Mouse (Mus musculus): ENCODE results near the gene Cox4i2. TPM values are rescaled to one million over a fixed set of nuclear protein-coding genes. Genes with fewer than 3 reads are reported as not detected.

Cox4i2 gene
- polyA plus RNA-seq, 1 experiment from 2014 or later: 104 TPM

- no peak overlapping the region for H3K9ac ChIP-seq (ENCODE audit: low read length)
- H3K4me1 ChIP-seq (replicated peaks; ENCODE audit: control insufficient read depth, insufficient read depth, low read length): peaks cover 12% of the 10 kb centered on the region
- H3K9me3 ChIP-seq (ENCODE audit: control insufficient read depth, low read length): no peaks in the 10 kb centered on the region
- H3K27me3 ChIP-seq (ENCODE audit: control insufficient read depth, insufficient read depth, low read depth, low read length): no peaks in the 10 kb centered on the region
- H3K27ac ChIP-seq (ENCODE audit: low read length): no peak overlapping the region
- H3K4me3 ChIP-seq (ENCODE audit: low read length): no peak overlapping the region
- H3K4me2 ChIP-seq (ENCODE audit: low read depth, low read length): no peak overlapping the region
- WGBS: 67% methylated on average over 7 of the region's 7 CpGs
- ATAC-seq (ENCODE audit: low read depth): no peak
- peaks cover 2% of the 10 kb centered on the region; the same call in 1 of the 2 replicates for H3K36me3 ChIP-seq (ENCODE audit: control insufficient read depth, insufficient read depth, low read length)
Measured at GRCm38 (mm10) chr2:152799954-152800761, 46.2 kb downstream of the Cox4i2 start.

DNA sequence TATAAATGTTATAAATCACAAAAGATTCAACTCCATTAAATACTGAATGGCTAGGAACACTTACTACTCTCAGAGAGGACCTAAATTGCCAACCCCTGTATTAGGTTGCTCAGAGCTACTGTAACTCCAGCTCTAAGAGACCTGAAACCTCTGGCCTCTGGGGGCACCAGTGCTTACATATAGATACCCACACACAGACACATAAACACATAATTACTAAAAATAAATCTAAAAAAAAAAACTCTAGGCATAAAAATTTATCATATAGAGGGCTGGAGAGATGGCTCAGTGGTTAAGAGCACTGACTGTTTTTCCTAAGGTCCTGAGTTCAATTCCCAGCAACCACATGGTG lies 46.8 kb downstream of the Cox4i2 start:
- Histone ChIP-seq H3K36me3 (ENCODE audit: control insufficient read depth, insufficient read depth, low read length) (peaks cover 2% of the 10 kb centered on the region; the same call in 1 of the 2 replicates), H3K27ac (ENCODE audit: low read length) (no peak overlapping the region), H3K4me2 (ENCODE audit: low read depth, low read length) (no peak overlapping the region), H3K27me3 (ENCODE audit: control insufficient read depth, insufficient read depth, low read depth, low read length) (no peaks in the 10 kb centered on the region), H3K4me1 (replicated peaks; ENCODE audit: control insufficient read depth, insufficient read depth, low read length) (peaks cover 17% of the 10 kb centered on the region), H3K9me3 (ENCODE audit: control insufficient read depth, low read length) (no peaks in the 10 kb centered on the region), H3K4me3 (ENCODE audit: low read length) (no peak overlapping the region), H3K9ac (ENCODE audit: low read length) (no peak overlapping the region)
- ATAC-seq (ENCODE audit: low read depth): no peak

DNA sequence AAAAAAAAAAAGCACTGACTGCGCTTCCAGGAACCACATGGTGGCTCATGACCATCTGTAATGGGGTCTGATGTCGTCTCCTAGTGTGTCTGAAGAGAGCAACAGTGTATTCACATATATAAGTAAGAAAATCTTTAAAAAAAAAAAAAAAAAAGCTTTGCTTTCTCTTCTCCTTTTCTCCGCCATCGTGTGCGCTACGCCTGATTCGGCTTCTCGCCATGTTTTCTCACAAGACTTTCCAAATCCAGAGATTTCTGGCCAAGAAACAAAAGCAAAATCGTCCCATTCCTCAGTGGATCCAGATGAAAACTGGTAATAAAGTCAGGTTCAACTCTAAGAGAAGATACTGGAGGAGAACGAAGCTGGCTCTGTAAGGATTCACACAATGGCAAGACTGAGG lies 48.3 kb downstream of the Cox4i2 start:
- Histone ChIP-seq H3K27ac (ENCODE audit: low read length) (no peak overlapping the region), H3K4me3 (ENCODE audit: low read length) (no peak overlapping the region), H3K9me3 (ENCODE audit: control insufficient read depth, low read length) (no peaks in the 10 kb centered on the region), H3K4me1 (replicated peaks; ENCODE audit: control insufficient read depth, insufficient read depth, low read length) (peaks cover 24% of the 10 kb centered on the region), H3K27me3 (ENCODE audit: control insufficient read depth, insufficient read depth, low read depth, low read length) (no peaks in the 10 kb centered on the region), H3K36me3 (ENCODE audit: control insufficient read depth, insufficient read depth, low read length) (no peaks in the 10 kb centered on the region; the same call in 1 of the 2 replicates), H3K9ac (ENCODE audit: low read length) (no peak overlapping the region), H3K4me2 (ENCODE audit: low read depth, low read length) (no peak overlapping the region)
- WGBS: 95% methylated on average over 10 of the region's 10 CpGs
- ATAC-seq (ENCODE audit: low read depth): no peak

GRCm38 (mm10) chr2:152803081-152803480 lies 49.1 kb downstream of the Cox4i2 start:
- H3K4me3 ChIP-seq (ENCODE audit: low read length): no peak overlapping the region
- H3K4me1 ChIP-seq (replicated peaks; ENCODE audit: control insufficient read depth, insufficient read depth, low read length): peaks cover 24% of the 10 kb centered on the region
- H3K9me3 ChIP-seq (ENCODE audit: control insufficient read depth, low read length): no peaks in the 10 kb centered on the region
- no peaks in the 10 kb centered on the region; the same call in 1 of the 2 replicates for H3K36me3 ChIP-seq (ENCODE audit: control insufficient read depth, insufficient read depth, low read length)
- H3K27ac ChIP-seq (ENCODE audit: low read length): no peak overlapping the region
- no peak overlapping the region for H3K9ac ChIP-seq (ENCODE audit: low read length)
- ATAC-seq (ENCODE audit: low read depth): no peak
- H3K27me3 ChIP-seq (ENCODE audit: control insufficient read depth, insufficient read depth, low read depth, low read length): no peaks in the 10 kb centered on the region
- WGBS: 88% methylated on average over 5 of the region's 5 CpGs
- H3K4me2 ChIP-seq (ENCODE audit: low read depth, low read length): no peak overlapping the region

GRCm38 (mm10) chr2:152804408-152805110 lies 50.6 kb downstream of the Cox4i2 start:
- no peak overlapping the region for H3K9ac ChIP-seq (ENCODE audit: low read length)
- 8% methylated on average over 6 of the region's 6 CpGs for WGBS
- H3K27ac ChIP-seq (ENCODE audit: low read length): peak overlapping the region; percentile 84
- no peaks in the 10 kb centered on the region; the same call in 1 of the 2 replicates for H3K36me3 ChIP-seq (ENCODE audit: control insufficient read depth, insufficient read depth, low read length)
- ATAC-seq (ENCODE audit: low read depth): peak; percentile 80
- H3K4me1 ChIP-seq (replicated peaks; ENCODE audit: control insufficient read depth, insufficient read depth, low read length): peaks cover 24% of the 10 kb centered on the region
- H3K27me3 ChIP-seq (ENCODE audit: control insufficient read depth, insufficient read depth, low read depth, low read length): no peaks in the 10 kb centered on the region
- H3K9me3 ChIP-seq (ENCODE audit: control insufficient read depth, low read length): no peaks in the 10 kb centered on the region
- H3K4me2 ChIP-seq (ENCODE audit: low read depth, low read length): 0 out of 2 replicates have a peak overlapping the region, but pooled peaks have one; percentile 6
- H3K4me3 ChIP-seq (ENCODE audit: low read length): no peak overlapping the region

- Histone ChIP-seq H3K9me3 (ENCODE audit: control insufficient read depth, low read length) (no peaks in the 10 kb centered on the region), H3K27ac (ENCODE audit: low read length) (peak overlapping the region; percentile 84), H3K36me3 (ENCODE audit: control insufficient read depth, insufficient read depth, low read length) (no peaks in the 10 kb centered on the region; the same call in 1 of the 2 replicates), H3K4me1 (replicated peaks; ENCODE audit: control insufficient read depth, insufficient read depth, low read length) (peaks cover 26% of the 10 kb centered on the region), H3K4me2 (ENCODE audit: low read depth, low read length) (no peak overlapping the region), H3K4me3 (ENCODE audit: low read length) (no peak overlapping the region), H3K27me3 (ENCODE audit: control insufficient read depth, insufficient read depth, low read depth, low read length) (no peaks in the 10 kb centered on the region), H3K9ac (ENCODE audit: low read length) (no peak overlapping the region)
- 36% methylated on average over 5 of the region's 5 CpGs for WGBS
- peak; percentile 59 for ATAC-seq (ENCODE audit: low read depth)
Measured at GRCm38 (mm10) chr2:152805111-152805490, 51.1 kb downstream of the Cox4i2 start.

- Histone ChIP-seq H3K4me1 (replicated peaks; ENCODE audit: control insufficient read depth, insufficient read depth, low read length) (peaks cover 31% of the 10 kb centered on the region), H3K4me3 (ENCODE audit: low read length) (no peak overlapping the region), H3K27ac (ENCODE audit: low read length) (no peak overlapping the region), H3K27me3 (ENCODE audit: control insufficient read depth, insufficient read depth, low read depth, low read length) (no peaks in the 10 kb centered on the region), H3K4me2 (ENCODE audit: low read depth, low read length) (no peak overlapping the region), H3K36me3 (ENCODE audit: control insufficient read depth, insufficient read depth, low read length) (no peaks in the 10 kb centered on the region; the same call in 1 of the 2 replicates), H3K9ac (ENCODE audit: low read length) (no peak overlapping the region), H3K9me3 (ENCODE audit: control insufficient read depth, low read length) (no peaks in the 10 kb centered on the region)
- no peak for ATAC-seq (ENCODE audit: low read depth)
- 56% methylated on average over 2 of the region's 2 CpGs for WGBS
Measured at GRCm38 (mm10) chr2:152806037-152806436, 52.1 kb downstream of the Cox4i2 start.

DNA sequence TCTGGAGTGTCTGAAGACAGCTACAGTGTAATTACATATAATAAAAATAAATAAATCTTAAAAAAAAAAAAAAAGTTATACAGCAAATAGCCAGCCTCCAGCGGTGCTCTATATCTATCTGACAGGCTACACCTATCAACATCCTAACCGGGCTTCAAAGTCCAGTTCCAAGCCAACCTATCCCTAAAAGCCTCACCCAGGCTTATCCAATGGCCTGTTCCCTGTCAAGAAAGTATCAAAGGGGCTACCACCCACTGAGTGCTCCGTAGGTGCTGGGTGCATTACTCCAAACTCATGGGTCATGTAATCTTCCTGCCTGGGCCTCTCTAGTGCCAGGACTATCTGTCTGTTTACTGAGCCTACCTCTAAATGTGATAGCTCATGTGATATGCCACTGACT lies 54.2 kb downstream of the Cox4i2 start:
- Histone ChIP-seq H3K9me3 (ENCODE audit: control insufficient read depth, low read length) (no peaks in the 10 kb centered on the region), H3K27me3 (ENCODE audit: control insufficient read depth, insufficient read depth, low read depth, low read length) (no peaks in the 10 kb centered on the region), H3K36me3 (ENCODE audit: control insufficient read depth, insufficient read depth, low read length) (no peaks in the 10 kb centered on the region; the same call in 1 of the 2 replicates), H3K4me1 (replicated peaks; ENCODE audit: control insufficient read depth, insufficient read depth, low read length) (peaks cover 39% of the 10 kb centered on the region), H3K4me3 (ENCODE audit: low read length) (no peak overlapping the region), H3K4me2 (ENCODE audit: low read depth, low read length) (no peak overlapping the region), H3K9ac (ENCODE audit: low read length) (no peak overlapping the region), H3K27ac (ENCODE audit: low read length) (no peak overlapping the region)
- WGBS: 72% methylated on average over 3 of the region's 3 CpGs
- ATAC-seq (ENCODE audit: low read depth): no peak

DNA sequence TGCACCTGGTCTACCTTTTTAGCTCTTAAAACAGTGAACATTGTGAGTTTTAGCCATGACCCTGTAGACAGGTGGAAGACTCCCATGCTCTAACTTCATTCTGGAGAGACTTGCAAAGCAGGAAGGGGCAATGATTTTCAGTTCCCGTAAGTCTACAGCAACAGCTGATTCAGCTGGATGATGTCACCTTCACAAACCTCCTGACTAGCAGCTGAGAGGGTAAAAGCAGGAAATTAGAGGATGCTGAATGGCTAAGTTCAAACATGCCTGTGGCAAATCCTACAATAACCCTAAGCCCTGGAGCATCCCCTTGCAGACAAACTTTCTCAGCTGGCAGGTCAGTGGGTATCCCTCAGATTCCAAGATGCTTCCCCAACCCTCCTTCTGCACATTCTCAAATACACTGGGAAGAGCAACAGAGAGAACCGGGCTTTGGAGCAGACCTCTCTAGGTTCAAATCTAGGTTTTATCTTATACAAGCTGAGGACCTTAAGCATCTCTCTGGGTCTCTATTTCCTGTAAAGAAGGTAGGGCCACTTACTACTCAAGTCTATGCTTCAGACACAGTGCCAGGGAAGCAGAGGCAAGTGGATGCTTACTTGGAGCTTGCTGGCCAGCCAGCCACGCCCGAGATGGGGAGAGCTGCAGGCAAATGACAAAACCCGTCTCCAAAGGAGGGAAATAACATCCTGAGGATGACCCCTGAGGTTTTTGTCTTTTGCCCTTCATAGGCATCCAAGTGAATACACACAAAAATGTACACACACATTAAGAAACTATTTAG lies 56.4 kb downstream of the Cox4i2 start:
- WGBS: 72% methylated on average over 5 of the region's 5 CpGs
- Histone ChIP-seq H3K27me3 (ENCODE audit: control insufficient read depth, insufficient read depth, low read depth, low read length) (no peaks in the 10 kb centered on the region), H3K27ac (ENCODE audit: low read length) (no peak overlapping the region), H3K4me2 (ENCODE audit: low read depth, low read length) (no peak overlapping the region), H3K4me1 (replicated peaks; ENCODE audit: control insufficient read depth, insufficient read depth, low read length) (peaks cover 26% of the 10 kb centered on the region), H3K36me3 (ENCODE audit: control insufficient read depth, insufficient read depth, low read length) (no peaks in the 10 kb centered on the region), H3K9ac (ENCODE audit: low read length) (no peak overlapping the region), H3K9me3 (ENCODE audit: control insufficient read depth, low read length) (no peaks in the 10 kb centered on the region), H3K4me3 (ENCODE audit: low read length) (no peak overlapping the region)
- ATAC-seq (ENCODE audit: low read depth): no peak

All from lung, embryonic 16.5 days (tissue).